Mouse (Mus musculus) T-helper 1 cell (primary cell): ENCODE measurements around the gene Ky.

Experiments used
- in situ Hi-C: fragments of 300-600 bp; cut with MboI, MseI; formaldehyde crosslinking; loops from one replicate; pipeline ENCODE4 v1.15.1; 2025; ENCODE audit warnings: high pct_unique_total_duplicates

The Ky gene

GRCm38 (mm10) chr9:102502015-102502633 is 3.4 kb upstream of the Ky start:
- in situ Hi-C loops, result no loop called here

- in situ Hi-C loops, result no loop called here
Measured at GRCm38 (mm10) chr9:102504716-102505378, 703 bp upstream of the Ky start.

GRCm38 (mm10) chr9:102508315-102508714 is 2.8 kb downstream of the Ky start:
- in situ Hi-C loops, result no loop called here

GRCm38 (mm10) chr9:102511423-102511822 is 5.9 kb downstream of the Ky start:
- in situ Hi-C loops, result loop anchor here (10.0 kb wide), 1 partner anchor 1643 kb away; no protein-coding TSS in a partner anchor

- in situ Hi-C loops, result loop anchor here (10.0 kb wide), 1 partner anchor 1641 kb away; no protein-coding TSS in a partner anchor
Measured at GRCm38 (mm10) chr9:102513578-102513977, 8.0 kb downstream of the Ky start.

- in situ Hi-C loops, result loop anchor here (10.0 kb wide), 1 partner anchor 1636 kb away; no protein-coding TSS in a partner anchor
Measured at GRCm38 (mm10) chr9:102518443-102518842, 12.9 kb downstream of the Ky start.

GRCm38 (mm10) chr9:102521396-102521795 is 15.8 kb downstream of the Ky start:
- in situ Hi-C loops, result no loop called here

- in situ Hi-C loops, result no loop called here
Measured at GRCm38 (mm10) chr9:102528106-102528505, 22.6 kb downstream of the Ky start.

GRCm38 (mm10) chr9:102528561-102528960 is 23.0 kb downstream of the Ky start:
- in situ Hi-C loops, result no loop called here

GRCm38 (mm10) chr9:102529008-102529407 is 23.5 kb downstream of the Ky start:
- in situ Hi-C loops, result no loop called here

GRCm38 (mm10) chr9:102531051-102531892 is 25.7 kb downstream of the Ky start:
- in situ Hi-C loops, result no loop called here

- in situ Hi-C loops, result no loop called here
Measured at GRCm38 (mm10) chr9:102536968-102537367, 31.4 kb downstream of the Ky start.

GRCm38 (mm10) chr9:102539699-102540098 is 34.1 kb downstream of the Ky start:
- in situ Hi-C loops, result no loop called here

- in situ Hi-C loops, result no loop called here
Measured at GRCm38 (mm10) chr9:102541666-102542065, 36.1 kb downstream of the Ky start.

GRCm38 (mm10) chr9:102542540-102542939 is 37.0 kb downstream of the Ky start:
- in situ Hi-C loops, result no loop called here

GRCm38 (mm10) chr9:102543761-102544115 is 38.2 kb downstream of the Ky start:
- in situ Hi-C loops, result no loop called here

GRCm38 (mm10) chr9:102544116-102544772 is 38.7 kb downstream of the Ky start:
- in situ Hi-C loops, result no loop called here

- in situ Hi-C loops, result loop anchor here (5.0 kb wide), 1 partner anchor 1228 kb away; no protein-coding TSS in a partner anchor
Measured at GRCm38 (mm10) chr9:102544773-102545366, 39.3 kb downstream of the Ky start.

GRCm38 (mm10) chr9:102545406-102546255 is 40.1 kb downstream of the Ky start:
- in situ Hi-C loops, result loop anchor here (5.0 kb wide), 1 partner anchor 1228 kb away; no protein-coding TSS in a partner anchor
